Mouse (Mus musculus) R1 (cell line): ENCODE measurements around the gene Slc25a45.

Experiments
- DNase-seq: peaks from one replicate; pipeline ENCODE4 v3.0.0-alpha.2; 2018; ENCODE audit warnings: low read depth, low spot score

Slc25a45 gene

GRCm38 (mm10) chr19:5889211-5889610 is 11.6 kb downstream of the Slc25a45 start:
- DNase-seq: no peak

GRCm38 (mm10) chr19:5891521-5892258 is 14.1 kb downstream of the Slc25a45 start:
- DNase-seq: no peak

GRCm38 (mm10) chr19:5892262-5892661 is 14.7 kb downstream of the Slc25a45 start:
- no peak for DNase-seq

- DNase-seq: no peak
These were observed 15.1 kb downstream of the Slc25a45 start for GRCm38 (mm10) chr19:5892735-5893134.

GRCm38 (mm10) chr19:5893282-5894001 is 15.8 kb downstream of the Slc25a45 start:
- DNase-seq: no peak

- DNase-seq: peak; percentile 98
These were observed 16.5 kb downstream of the Slc25a45 start, which contains the start of gene Tigd3 for GRCm38 (mm10) chr19:5894002-5894678. Tigd3 (minus strand) TSS chr19:5894149.

GRCm38 (mm10) chr19:5907275-5907674 is 29.7 kb downstream of the Slc25a45 start:
- DNase-seq: no peak

- no peak for DNase-seq
These were observed 32.6 kb downstream of the Slc25a45 start for GRCm38 (mm10) chr19:5910221-5910620.

GRCm38 (mm10) chr19:5911430-5912102 is 34.0 kb downstream of the Slc25a45 start:
- no peak for DNase-seq

- peak; percentile 99 for DNase-seq
These were observed 34.7 kb downstream of the Slc25a45 start for GRCm38 (mm10) chr19:5912103-5913006.

GRCm38 (mm10) chr19:5913007-5913719 is 35.6 kb downstream of the Slc25a45 start, which contains the start of gene Dpf2:
Dpf2 (minus strand) TSS chr19:5913010.
- DNase-seq: no peak

GRCm38 (mm10) chr19:5921715-5922114 is 44.1 kb downstream of the Slc25a45 start:
- peak; percentile 56 for DNase-seq

GRCm38 (mm10) chr19:5922119-5922942 is 44.7 kb downstream of the Slc25a45 start:
- DNase-seq: no peak

- no peak for DNase-seq
These were observed 45.4 kb downstream of the Slc25a45 start for GRCm38 (mm10) chr19:5922963-5923362.

- peak; percentile 91 for DNase-seq
These were observed 46.5 kb downstream of the Slc25a45 start for GRCm38 (mm10) chr19:5923990-5924712.

- DNase-seq: peak; percentile 97
These were observed 47.1 kb downstream of the Slc25a45 start, which contains the start of gene Cdc42ep2 for GRCm38 (mm10) chr19:5924713-5925093. Cdc42ep2 (minus strand) TSS chr19:5924816.

- no peak for DNase-seq
These were observed 47.8 kb downstream of the Slc25a45 start for GRCm38 (mm10) chr19:5925311-5925855.

- no peak for DNase-seq
These were observed 49.4 kb downstream of the Slc25a45 start for GRCm38 (mm10) chr19:5927026-5927425.
